Mouse (Mus musculus): Measurements from ENCODE around the gene Hnrnpr. TPM values are rescaled to one million over a fixed set of nuclear protein-coding genes. Genes with fewer than 3 reads are reported as not detected.

Hnrnpr gene
- total RNA-seq, 2 experiments from 2014 or later: 164 to 172 TPM

GRCm38 (mm10) chr4:136383052-136383451 lies 72.3 kb downstream of the Hnrnpr start:
- no peak for ATAC-seq (replicated peaks; ENCODE audit: poor library complexity, severe bottlenecking)

- ATAC-seq (replicated peaks; ENCODE audit: poor library complexity, severe bottlenecking): no peak
Measured at GRCm38 (mm10) chr4:136383839-136384238, 73.1 kb downstream of the Hnrnpr start.

- no peak for ATAC-seq (replicated peaks; ENCODE audit: poor library complexity, severe bottlenecking)
Measured at GRCm38 (mm10) chr4:136387261-136387660, 76.5 kb downstream of the Hnrnpr start.

GRCm38 (mm10) chr4:136401806-136402205 lies 91.1 kb downstream of the Hnrnpr start:
- ATAC-seq (replicated peaks; ENCODE audit: poor library complexity, severe bottlenecking): no peak

- ATAC-seq (replicated peaks; ENCODE audit: poor library complexity, severe bottlenecking): no peak
Measured at GRCm38 (mm10) chr4:136407831-136408230, 97.1 kb downstream of the Hnrnpr start.

Other genes with a start within 250 kb of the Hnrnpr start
- not detected in 2 replicates for gene Id3, start 167.4 kb upstream of the Hnrnpr start, total RNA-seq (2014; fragmentation: Nextera tagmentation)
- not detected in 2 replicates for gene Id3, start 167.4 kb upstream of the Hnrnpr start, total RNA-seq (2017)
- 2.9 and 9.4 TPM in 2 replicates for gene E2f2, start 138.5 kb upstream of the Hnrnpr start, total RNA-seq (2014; fragmentation: Nextera tagmentation)
- 3.7 and 4.3 TPM in 2 replicates for gene E2f2, start 138.5 kb upstream of the Hnrnpr start, total RNA-seq (2017)
- not detected in 2 replicates for gene Asap3, start 104.6 kb upstream of the Hnrnpr start, total RNA-seq (2014; fragmentation: Nextera tagmentation)
- not detected in 2 replicates for gene Asap3, start 104.6 kb upstream of the Hnrnpr start, total RNA-seq (2017)
- not detected in 2 replicates for gene Tcea3, start 63.2 kb upstream of the Hnrnpr start, total RNA-seq (2014; fragmentation: Nextera tagmentation)
- not detected in 2 replicates for gene Tcea3, start 63.2 kb upstream of the Hnrnpr start, total RNA-seq (2017)
- gene Zfp46, start 26.3 kb upstream of the Hnrnpr start, total RNA-seq (2014; fragmentation: Nextera tagmentation): 4.1 and 7.0 TPM in 2 replicates
- gene Zfp46, start 26.3 kb upstream of the Hnrnpr start, total RNA-seq (2017): 11.6 and 16.0 TPM in 2 replicates
- not detected in 2 replicates for gene Htr1d, start 112.6 kb downstream of the Hnrnpr start, total RNA-seq (2014; fragmentation: Nextera tagmentation)
- not detected in 2 replicates for gene Htr1d, start 112.6 kb downstream of the Hnrnpr start, total RNA-seq (2017)
- not detected in 2 replicates for gene 6030445D17Rik, start 151.3 kb downstream of the Hnrnpr start, total RNA-seq (2014; fragmentation: Nextera tagmentation)
- gene 6030445D17Rik, start 151.3 kb downstream of the Hnrnpr start, total RNA-seq (2017): not detected in 2 replicates
- 6.2 and 10.2 TPM in 2 replicates for gene Luzp1, start 158.8 kb downstream of the Hnrnpr start, total RNA-seq (2014; fragmentation: Nextera tagmentation)
- 4.0 and 4.1 TPM in 2 replicates for gene Luzp1, start 158.8 kb downstream of the Hnrnpr start, total RNA-seq (2017)